8 mouse cellular contexts compared by ENCODE assay signal in genomic region chr10:111107387-111107786, GRCm38 (mm10). TPM values are rescaled to one million over a fixed set of nuclear protein-coding genes. Genes with fewer than 3 reads are reported as not detected.
DNase-seq lines count a peak whose midpoint lies in the region; ATAC-seq and TF ChIP-seq lines count a peak whose summit lies in the region.

No protein-coding gene starts in this region.

- no peaks in the 10 kb centered on the region; the same call in 1 of the 2 replicates for H3K4me1 ChIP-seq in hindbrain, embryonic 10.5 days (replicated peaks)
- H3K4me1 ChIP-seq in hindbrain, embryonic 16.5 days (ENCODE audit: control insufficient read depth, insufficient read depth, low read depth, low read length) = no peaks in the 10 kb centered on the region
- peaks cover 3% of the 10 kb centered on the region for H3K4me1 ChIP-seq in ES-Bruce4 (ENCODE audit: control insufficient read depth, insufficient read depth, low read length)
- no peaks in the 10 kb centered on the region for H3K4me1 ChIP-seq in midbrain, embryonic 14.5 days (ENCODE audit: control insufficient read depth, insufficient read depth, low read length)

- H3K4me2 ChIP-seq in hindbrain, embryonic 16.5 days (ENCODE audit: low read length) = no peak overlapping the region
- H3K4me2 ChIP-seq in midbrain, embryonic 14.5 days (ENCODE audit: low read length) = no peak overlapping the region

- no peaks in the 10 kb centered on the region for H3K36me3 ChIP-seq in hindbrain, embryonic 10.5 days
- no peaks in the 10 kb centered on the region for H3K36me3 ChIP-seq in hindbrain, embryonic 16.5 days (ENCODE audit: control insufficient read depth, insufficient read depth, low read length)
- no peaks in the 10 kb centered on the region for H3K36me3 ChIP-seq in ES-Bruce4 (ENCODE audit: control insufficient read depth, insufficient read depth, low read length, poor library complexity, severe bottlenecking)
- no peaks in the 10 kb centered on the region for H3K36me3 ChIP-seq in midbrain, embryonic 14.5 days (ENCODE audit: control insufficient read depth, insufficient read depth, low read length)

- TF ChIP-seq POLR2A in ES-Bruce4 (IDR thresholded peaks at IDR 0.05; ENCODE audit: insufficient read depth, low read length) = no peak

- TF ChIP-seq CTCF in ES-Bruce4 (IDR thresholded peaks at IDR 0.05; ENCODE audit: low read depth, low read length) = peak; percentile 63

- H3K9me3 ChIP-seq in hindbrain, embryonic 10.5 days = no peaks in the 10 kb centered on the region
- H3K9me3 ChIP-seq in hindbrain, embryonic 16.5 days (ENCODE audit: control insufficient read depth, low read length) = no peaks in the 10 kb centered on the region
- H3K9me3 ChIP-seq in ES-Bruce4 (replicated peaks; ENCODE audit: control insufficient read depth, insufficient read depth, low read length, poor library complexity, severe bottlenecking) = no peaks in the 10 kb centered on the region
- no peaks in the 10 kb centered on the region for H3K9me3 ChIP-seq in midbrain, embryonic 14.5 days (ENCODE audit: control insufficient read depth, low read length)

- 68% methylated on average over 7 of the region's 7 CpGs for WGBS in hindbrain, embryonic 10.5 days
- WGBS in hindbrain, embryonic 16.5 days = 68% methylated on average over 7 of the region's 7 CpGs
- 70% methylated on average over 7 of the region's 7 CpGs for WGBS in midbrain, embryonic 14.5 days

- DNase-seq in hindbrain, embryonic 10.5 days (ENCODE audit: low spot score) = peak; percentile 47
- DNase-seq in cerebellum, adult 8-10 months = peak; percentile 27
- DNase-seq in gastrocnemius, postnatal 36 days = peak; percentile 44 to 51
- DNase-seq in left cerebral cortex, postnatal 14 days (ENCODE audit: low spot score in 2 of 2) = peak; percentile 78 to 83
- peak; percentile 61 for DNase-seq in midbrain, embryonic 14.5 days
- DNase-seq in telencephalon, adult 2 months (ENCODE audit: low read depth, low spot score) = peak; percentile 58

- no peak overlapping the region for H3K9ac ChIP-seq in hindbrain, embryonic 16.5 days (ENCODE audit: low read depth, low read length)
- no peak overlapping the region for H3K9ac ChIP-seq in ES-Bruce4 (ENCODE audit: low read depth, poor library complexity, severe bottlenecking)
- H3K9ac ChIP-seq in midbrain, embryonic 14.5 days (replicated peaks; ENCODE audit: low read length) = no peak overlapping the region

- no peaks in the 10 kb centered on the region for H3K27me3 ChIP-seq in hindbrain, embryonic 10.5 days (ENCODE audit: insufficient read depth, poor library complexity, severe bottlenecking)
- H3K27me3 ChIP-seq in hindbrain, embryonic 16.5 days (replicated peaks; ENCODE audit: control insufficient read depth, insufficient read depth, low read length) = no peaks in the 10 kb centered on the region
- no peaks in the 10 kb centered on the region for H3K27me3 ChIP-seq in ES-Bruce4 (ENCODE audit: control insufficient read depth, insufficient read depth, low read length, poor library complexity, severe bottlenecking)
- no peaks in the 10 kb centered on the region for H3K27me3 ChIP-seq in midbrain, embryonic 14.5 days (ENCODE audit: control insufficient read depth, insufficient read depth, low read length)

- no peak overlapping the region for H3K4me3 ChIP-seq in hindbrain, embryonic 10.5 days
- no peak overlapping the region for H3K4me3 ChIP-seq in hindbrain, embryonic 16.5 days (ENCODE audit: low read length)
- no peak overlapping the region for H3K4me3 ChIP-seq in ES-Bruce4 (ENCODE audit: low read depth, low read length)
- H3K4me3 ChIP-seq in midbrain, embryonic 14.5 days (replicated peaks; ENCODE audit: low read depth, low read length) = no peak overlapping the region

- ATAC-seq in hindbrain, embryonic 16.5 days = no peak
- no peak for ATAC-seq in midbrain, embryonic 14.5 days (ENCODE audit: low FRiP score, low TSS enrichment)

- no peak for TF ChIP-seq EP300 in ES-Bruce4 (IDR thresholded peaks at IDR 0.05; ENCODE audit: insufficient read depth, low read depth, low read length)

- H3K27ac ChIP-seq in hindbrain, embryonic 10.5 days = no peak overlapping the region
- no peak overlapping the region for H3K27ac ChIP-seq in hindbrain, embryonic 16.5 days (ENCODE audit: low read depth, low read length)
- H3K27ac ChIP-seq in ES-Bruce4 (ENCODE audit: insufficient read depth, low read length) = no peak overlapping the region
- H3K27ac ChIP-seq in midbrain, embryonic 14.5 days (replicated peaks; ENCODE audit: low read depth, low read length) = no peak overlapping the region

- intact Hi-C loops in gastrocnemius, postnatal 36 days (cut with DNase I) = loop anchor here (5.0 kb wide), 2 partner anchors 75 to 310 kb away; no protein-coding TSS in a partner anchor
- intact Hi-C loops in left cerebral cortex, postnatal 14 days (cut with DNase I) = loop anchor here (5.0 kb wide), 1 partner anchor 60 kb away; no protein-coding TSS in a partner anchor

RNA-seq across cellular contexts. Expression of gene Osbpl8, which starts 57.2 kb away (rescaled TPM):
- 9.2 and 9.4 TPM in 2 replicates for polyA plus RNA-seq in hindbrain, embryonic 10.5 days (2016; fragmentation: Nextera tagmentation; extraction: Ambion mirVana)
- polyA plus RNA-seq in hindbrain, embryonic 16.5 days (2015; fragmentation: Nextera tagmentation; extraction: Ambion mirVana) = 12.5 and 13.2 TPM in 2 replicates
- polyA plus RNA-seq in ES-Bruce4 (2011; ENCODE audit: insufficient read depth, insufficient read length, low read depth, missing spikeins) = 14.1 and 16.4 TPM in 2 replicates
- 10 to 100 TPM; 12.0 to 14.3 TPM for total RNA-seq in gastrocnemius, postnatal 36 days (2021)
- total RNA-seq in left cerebral cortex, postnatal 14 days (2021) = 10 to 100 TPM; 75.1 to 77.7 TPM
- polyA plus RNA-seq in midbrain, embryonic 14.5 days (2014; fragmentation: Nextera tagmentation; extraction: Ambion mirVana) = 17.9 and 19.0 TPM in 2 replicates

Comparison
In these comparisons a context has a peak if more than half of its experiments do, and no peak if none do; other contexts are left out.
1. DNase-seq: peak in every context shown above with its lines; median percentile 80 in left cerebral cortex, postnatal 14 days; 61 in midbrain, embryonic 14.5 days; 58 in telencephalon, adult 2 months; 48 in gastrocnemius, postnatal 36 days; 47 in hindbrain, embryonic 10.5 days; 27 in cerebellum, adult 8-10 months.